Comparison of ENCODE assay signal across 23 mouse cellular contexts in genomic region chr6:114657807-114658206, GRCm38 (mm10). TPM values are rescaled to one million over a fixed set of nuclear protein-coding genes. Genes with fewer than 3 reads are reported as not detected.
DNase-seq lines count a peak whose midpoint lies in the region; ATAC-seq and TF ChIP-seq lines count a peak whose summit lies in the region.
"Had no signal": no experiment of that assay in that cellular context is flagged by ENCODE, and none has a peak within 500 bp of the region (broad histone marks: within the 10 kb centered on the region; RNA-seq: fewer than 3 reads in every experiment).

No protein-coding gene starts in this region.

- no peak overlapping the region for H3K27ac ChIP-seq in lung, postnatal 0 days (ENCODE audit: low read length)
- H3K27ac ChIP-seq in bone marrow macrophage, adult 2 months (ENCODE audit: insufficient read depth, low read depth, low read length) = peak overlapping the region; percentile 22; the same call in 1 of the 2 replicates
- H3K27ac ChIP-seq: embryonic facial prominence, embryonic 10.5 days; forebrain, embryonic 15.5 days; hindbrain, embryonic 12.5 days; limb, embryonic 13.5 days; liver, embryonic 14.5 days; midbrain, embryonic 15.5 days; neural tube, embryonic 13.5 days had no signal

- no peak overlapping the region for H3K4me2 ChIP-seq in lung, postnatal 0 days (replicated peaks; ENCODE audit: low read depth, low read length)
- H3K4me2 ChIP-seq: forebrain, embryonic 15.5 days; hindbrain, embryonic 12.5 days; limb, embryonic 13.5 days; midbrain, embryonic 15.5 days; neural tube, embryonic 13.5 days had no signal

- no peak for ATAC-seq in lung, postnatal 0 days
- no peak for ATAC-seq in cerebellum, adult (ENCODE audit: insufficient number of reproducible peaks, low FRiP score, low TSS enrichment)
- ATAC-seq: forebrain, embryonic 15.5 days; midbrain, embryonic 15.5 days had no signal

- H3K9ac ChIP-seq in lung, postnatal 0 days (replicated peaks; ENCODE audit: low read depth) = no peak overlapping the region
- H3K9ac ChIP-seq: forebrain, embryonic 15.5 days; hindbrain, embryonic 12.5 days; limb, embryonic 13.5 days; liver, embryonic 14.5 days; midbrain, embryonic 15.5 days; neural tube, embryonic 13.5 days had no signal

- H3K9me3 ChIP-seq in lung, postnatal 0 days (ENCODE audit: low read length) = no peaks in the 10 kb centered on the region
- H3K9me3 ChIP-seq: embryonic facial prominence, embryonic 10.5 days; forebrain, embryonic 15.5 days; hindbrain, embryonic 12.5 days; limb, embryonic 13.5 days; midbrain, embryonic 15.5 days; neural tube, embryonic 13.5 days had no signal

- TF ChIP-seq CTCF in lung, postnatal 0 days (IDR thresholded peaks at IDR 0.05) = no peak
- no peak for TF ChIP-seq CTCF in bone marrow macrophage, adult 2 months (IDR thresholded peaks at IDR 0.05; ENCODE audit: low read depth, low read length)

- 0 out of 2 replicates have a peak, but pooled peaks cover 6% of the 10 kb centered on the region for H3K4me1 ChIP-seq in lung, postnatal 0 days (ENCODE audit: insufficient read depth, low read depth, low read length)
- peaks cover 73% of the 10 kb centered on the region for H3K4me1 ChIP-seq in bone marrow macrophage, adult 2 months (ENCODE audit: control insufficient read depth, insufficient read depth, low read length)
- H3K4me1 ChIP-seq: forebrain, embryonic 15.5 days; hindbrain, embryonic 12.5 days; limb, embryonic 13.5 days; midbrain, embryonic 15.5 days; neural tube, embryonic 13.5 days had no signal

- TF ChIP-seq POLR2A in bone marrow macrophage, adult 2 months (IDR thresholded peaks at IDR 0.05; ENCODE audit: borderline replicate concordance, low read depth, low read length) = no peak

- H3K36me3 ChIP-seq in lung, postnatal 0 days (ENCODE audit: insufficient read depth, low read length) = no peaks in the 10 kb centered on the region
- H3K36me3 ChIP-seq: embryonic facial prominence, embryonic 10.5 days; forebrain, embryonic 15.5 days; hindbrain, embryonic 12.5 days; limb, embryonic 13.5 days; midbrain, embryonic 15.5 days; neural tube, embryonic 13.5 days had no signal

- peak; percentile 58 for DNase-seq in lung, postnatal 0 days (ENCODE audit: low spot score)
- no peak for DNase-seq in lung, postnatal 25 days (ENCODE audit: low spot score)
- DNase-seq in CD4-positive, CD25-positive, alpha-beta regulatory T cell, adult 2 months (ENCODE audit: low read depth, low spot score) = peak; percentile 31
- DNase-seq in right cerebral cortex, postnatal 10 days (ENCODE audit: low spot score in 2 of 2) = no peak
- DNase-seq in layer of hippocampus, adult 8-10 months (ENCODE audit: low spot score in 2 of 2) = no peak
- DNase-seq: adrenal gland, postnatal 14 days; cerebellum, adult 11-12 months; cerebellum, postnatal 10 days; gastrocnemius, postnatal 10 days; heart, adult 18-20 months; kidney, adult 18-20 months; kidney, postnatal 25 days; retina, postnatal 1 day; thymus, postnatal 25 days had no signal

- WGBS in lung, postnatal 0 days = 53% methylated on average over 4 of the region's 4 CpGs

- TF ChIP-seq EP300 in lung, postnatal 0 days (IDR thresholded peaks at IDR 0.05) = peak; percentile 53; the same call in 1 of the 2 replicates

- H3K4me3 ChIP-seq in lung, postnatal 0 days (ENCODE audit: low read depth, low read length) = no peak overlapping the region
- H3K4me3 ChIP-seq in bone marrow macrophage, adult 2 months (ENCODE audit: insufficient read depth, low read length) = no peak overlapping the region
- H3K4me3 ChIP-seq: embryonic facial prominence, embryonic 10.5 days; forebrain, embryonic 15.5 days; hindbrain, embryonic 12.5 days; limb, embryonic 13.5 days; midbrain, embryonic 15.5 days; neural tube, embryonic 13.5 days had no signal

- no peaks in the 10 kb centered on the region for H3K27me3 ChIP-seq in lung, postnatal 0 days (replicated peaks; ENCODE audit: insufficient read depth, low read length)
- H3K27me3 ChIP-seq: forebrain, embryonic 15.5 days; limb, embryonic 13.5 days; midbrain, embryonic 15.5 days had no signal

RNA-seq across cellular contexts. Expression of gene Atg7, which starts 14.9 kb away (rescaled TPM):
- polyA plus RNA-seq in lung, postnatal 0 days (2015; fragmentation: Nextera tagmentation; extraction: Ambion mirVana) = 17.5 and 18.4 TPM in 2 replicates
- polyA plus RNA-seq in bone marrow macrophage, adult 2 months (2012; ENCODE audit: insufficient read depth, insufficient read length, missing spikeins) = 51.2 and 53.2 TPM in 2 replicates
- 10 to 100 TPM; 21.0 to 28.8 (median 28.3) TPM for total RNA-seq in layer of hippocampus, adult 8-10 months (2022)

Comparison
In these comparisons a context has a peak if more than half of its experiments do, and no peak if none do; other contexts are left out.
1. DNase-seq: peak in lung, postnatal 0 days (single experiment) and CD4-positive, CD25-positive, alpha-beta regulatory T cell, adult 2 months (single experiment); none in lung, postnatal 25 days (single experiment), right cerebral cortex, postnatal 10 days (0 of 2) and layer of hippocampus, adult 8-10 months (0 of 2).